Mouse (Mus musculus) mouse embryonic stem cell (cell line): ENCODE measurements around the gene Naxd.
"Not testable (repeated sequence)": the region's sequence is repeated elsewhere in the genome, so short reads cannot be mapped to it uniquely, and the experiment has no call there.

ENCODE experiments used
- in situ Hi-C, 2 experiments: fragments of 300-500 bp; cut with MboI; formaldehyde crosslinking; loops; 1 replicate in 1 of 2; 3 replicates in 1 of 2; pipeline ENCODE4 v1.14.3; 2019 to 2020; ENCODE audit warnings: low sequenced_read_pairs in 2 of 2, low pct_unique_long_range_greater_than_20kb in 1 of 2, mixed read lengths in 1 of 2; ENCODE audit not compliant: unreplicated experiment in 1 of 2

Gene Naxd

DNA sequence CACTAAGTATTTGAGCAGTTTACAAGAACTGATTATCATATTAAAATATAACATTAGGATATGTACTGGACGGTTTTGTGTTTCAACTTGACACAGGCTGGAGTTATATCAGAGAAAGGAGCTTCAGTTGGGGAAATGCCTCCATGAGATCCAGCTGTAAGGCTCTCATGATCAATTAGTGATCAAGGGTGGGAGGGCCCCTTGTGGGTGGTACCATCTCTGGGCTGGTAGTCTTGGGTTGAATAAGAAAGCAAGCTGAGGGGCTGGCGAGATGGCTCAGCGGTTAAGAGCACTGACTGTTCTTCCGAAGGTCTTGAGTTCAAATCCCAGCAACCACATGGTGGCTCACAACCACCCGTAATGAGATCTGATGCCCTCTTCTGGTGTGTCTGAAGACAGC is 30.8 kb upstream of the Naxd start:
- in situ Hi-C loops = not testable (repeated sequence)

DNA sequence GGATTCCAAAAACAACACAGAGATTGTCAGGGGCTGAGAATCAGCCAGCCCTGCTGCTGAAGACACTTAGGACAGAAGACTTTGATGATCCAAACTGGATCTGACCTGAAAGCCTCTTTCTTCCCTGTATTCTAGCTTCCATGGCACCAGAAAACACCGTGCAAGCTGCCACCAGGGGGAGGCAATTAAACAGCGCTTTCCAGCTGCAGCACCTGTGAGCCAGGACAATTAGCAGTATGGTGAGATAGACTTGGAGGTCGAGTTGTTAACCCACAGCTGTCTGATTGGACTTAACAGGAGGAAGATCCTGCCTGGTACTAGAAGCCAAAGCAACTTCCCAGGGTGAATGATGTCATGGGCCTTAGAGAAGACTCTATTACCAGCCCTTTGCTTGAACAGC is 28.2 kb upstream of the Naxd start:
- in situ Hi-C loops = no loop called here

DNA sequence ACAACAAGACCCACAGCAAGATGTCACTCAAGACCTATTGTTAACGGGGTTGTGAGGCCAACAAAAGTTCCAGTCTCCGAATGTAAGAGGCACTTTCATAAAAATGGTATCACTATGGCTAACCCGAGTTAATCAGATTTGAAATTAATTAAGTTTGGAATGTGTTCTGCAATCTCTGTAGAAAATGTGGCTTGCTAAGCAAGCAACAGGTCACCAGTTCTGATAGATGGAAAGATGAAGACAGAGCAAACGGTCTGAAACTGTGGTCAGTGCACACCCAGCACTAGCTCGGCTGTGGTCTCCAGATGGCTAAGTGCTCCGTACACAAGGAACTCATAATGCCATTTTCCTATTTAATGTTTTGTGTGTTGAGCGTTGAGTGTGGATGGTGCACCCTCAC is 26.6 kb upstream of the Naxd start:
- in situ Hi-C loops = no loop called here

DNA sequence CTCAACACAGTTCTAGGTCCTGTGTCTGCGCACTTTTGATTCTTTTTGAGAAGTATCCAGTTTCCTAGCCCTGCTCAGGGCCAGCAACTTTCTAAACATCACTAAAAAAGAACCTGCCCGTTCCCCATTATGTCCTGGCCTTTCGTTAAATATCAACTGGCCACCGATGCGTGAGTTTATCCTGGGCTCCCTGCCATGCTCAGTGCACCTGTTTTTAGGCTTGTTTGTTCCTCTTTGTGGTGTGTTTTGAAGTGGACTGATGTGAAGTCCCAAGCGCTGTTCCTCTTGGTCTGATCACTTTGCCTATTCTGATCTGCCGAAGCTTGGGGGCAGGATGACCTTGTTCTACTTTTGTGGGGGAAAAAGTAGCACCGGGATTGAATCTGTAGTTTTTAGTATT is 26.0 kb upstream of the Naxd start:
- in situ Hi-C loops = no loop called here

- in situ Hi-C loops = no loop called here
These were observed 24.2 kb upstream of the Naxd start for GRCm38 (mm10) chr8:11473072-11473471.

- in situ Hi-C loops = no loop called here
These were observed 21.9 kb upstream of the Naxd start for GRCm38 (mm10) chr8:11475397-11475796.

DNA sequence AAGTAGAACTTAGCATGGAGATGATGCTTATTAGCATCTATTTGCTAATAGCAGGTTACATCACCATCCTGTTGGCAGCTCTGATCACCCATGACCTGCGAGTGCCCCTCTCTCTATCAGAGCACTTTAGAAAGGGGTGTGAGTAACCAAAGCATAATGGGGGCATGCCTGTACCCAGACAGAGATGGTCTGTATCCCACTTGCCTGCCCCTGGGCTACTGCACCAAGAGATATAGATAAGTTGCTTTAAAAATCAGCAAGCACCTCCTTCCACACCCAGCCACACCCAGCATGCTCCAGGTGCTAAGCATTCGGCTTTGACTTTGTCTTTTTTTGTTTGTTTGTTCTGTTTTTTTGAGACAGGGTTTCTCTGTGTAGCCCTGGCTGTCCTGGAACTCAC is 21.4 kb upstream of the Naxd start:
- in situ Hi-C loops = no loop called here

- in situ Hi-C loops = no loop called here
These were observed 20.7 kb upstream of the Naxd start for GRCm38 (mm10) chr8:11476338-11477177.

DNA sequence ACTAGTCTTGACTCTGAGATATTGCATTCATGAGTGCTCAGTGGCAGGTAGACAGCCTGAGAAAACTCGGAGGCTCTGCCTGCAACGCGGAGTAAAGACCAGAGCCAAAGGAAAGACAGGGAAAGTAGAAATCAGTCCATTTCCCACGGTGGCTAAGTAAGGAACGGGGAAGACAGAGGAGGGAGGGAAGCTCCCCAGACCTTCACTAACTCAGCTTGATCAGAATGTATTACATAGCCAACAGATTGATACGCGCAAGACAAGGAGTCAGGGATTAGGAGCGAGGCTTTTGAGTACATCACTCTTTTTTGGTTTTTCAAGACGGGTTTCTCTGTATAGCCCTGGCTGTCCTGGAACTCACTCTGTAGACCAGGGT is 20.1 kb upstream of the Naxd start:
- in situ Hi-C loops = no loop called here

- in situ Hi-C loops = no loop called here
These were observed 19.2 kb upstream of the Naxd start, which contains the start of gene Rab20 for GRCm38 (mm10) chr8:11477811-11478761. Rab20 (minus strand) TSS chr8:11478710.

GRCm38 (mm10) chr8:11478807-11479527 is 18.3 kb upstream of the Naxd start:
- in situ Hi-C loops = no loop called here

DNA sequence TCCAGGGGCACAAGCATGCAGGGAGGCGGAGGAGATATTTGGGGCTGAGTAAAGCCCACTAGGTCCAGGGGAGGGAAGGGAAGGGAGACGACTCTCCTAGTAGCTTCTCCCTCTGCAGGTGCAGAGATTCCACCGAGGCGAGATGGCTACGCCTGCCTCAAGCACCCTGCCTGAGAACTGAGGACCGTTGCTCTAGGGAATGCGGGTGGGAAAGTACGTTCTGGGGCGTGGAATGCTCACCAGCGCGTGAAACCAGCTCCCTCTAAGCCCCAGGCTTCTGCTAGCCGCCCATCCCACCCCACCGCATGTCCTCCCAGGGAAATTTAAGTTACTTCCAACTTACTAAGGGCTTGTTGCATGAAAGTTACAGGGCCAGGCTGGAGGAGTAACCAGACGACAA is 17.7 kb upstream of the Naxd start:
- in situ Hi-C loops = no loop called here

GRCm38 (mm10) chr8:11481876-11482275 is 15.4 kb upstream of the Naxd start:
- in situ Hi-C loops = no loop called here

- in situ Hi-C loops = no loop called here
These were observed 14.8 kb upstream of the Naxd start for GRCm38 (mm10) chr8:11482537-11482936.

GRCm38 (mm10) chr8:11486142-11486541 is 11.2 kb upstream of the Naxd start:
- in situ Hi-C loops = no loop called here

DNA sequence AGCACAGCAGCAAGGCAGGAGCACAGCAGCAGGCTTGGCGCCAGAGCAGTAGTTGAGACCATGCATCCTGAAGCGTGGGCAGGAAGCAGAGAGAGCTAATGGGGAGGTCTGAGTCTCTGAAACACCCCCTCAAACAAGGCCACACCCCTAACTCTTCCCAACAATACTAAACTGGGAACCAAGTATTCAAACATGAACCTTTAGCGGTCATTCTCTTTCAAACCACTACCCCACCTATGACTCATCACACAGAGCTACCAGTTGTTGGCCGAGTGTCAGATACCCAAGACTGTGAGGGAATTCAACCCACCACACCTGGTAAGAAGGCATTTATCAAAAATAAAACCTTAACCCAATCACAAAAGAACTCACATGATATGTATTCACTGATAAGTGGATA is 10.1 kb upstream of the Naxd start:
- in situ Hi-C loops = no loop called here

GRCm38 (mm10) chr8:11492340-11492739 is 5.0 kb upstream of the Naxd start:
- in situ Hi-C loops = not testable (repeated sequence)

GRCm38 (mm10) chr8:11498281-11498680 is 975 bp downstream of the Naxd start:
- in situ Hi-C loops = no loop called here
